Mouse (Mus musculus): ENCODE results near the gene Myo18b.

DNA sequence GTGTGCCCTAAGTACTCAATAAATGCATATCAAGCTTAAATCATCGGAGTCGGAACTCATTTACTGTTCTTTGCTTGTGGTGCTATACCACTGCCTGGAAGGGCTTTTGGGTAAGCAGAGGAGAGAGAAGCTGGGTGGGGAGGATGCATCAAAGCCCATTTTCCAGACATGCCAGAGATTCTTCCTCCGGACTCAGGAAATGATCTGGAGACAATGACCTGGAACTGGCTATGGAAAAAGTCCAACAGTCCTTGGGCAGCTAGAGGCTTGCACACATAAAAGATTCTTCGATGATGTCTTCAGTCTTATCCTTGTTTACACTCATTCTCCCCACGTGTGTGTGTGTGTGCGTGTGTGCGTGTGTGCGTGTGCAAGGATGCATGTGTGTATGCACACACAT, 39.3 kb upstream of the Myo18b start:
- TF ChIP-seq HCFC1 (IDR thresholded peaks at IDR 0.05; ENCODE audit: borderline replicate concordance, insufficient read depth, low read length) (no peak), ZNF384 (IDR thresholded peaks at IDR 0.05; ENCODE audit: low read depth, low read length) (no peak), CHD2 (IDR thresholded peaks at IDR 0.05; ENCODE audit: low read depth, low read length) (no peak), ZC3H11A (IDR thresholded peaks at IDR 0.05; ENCODE audit: borderline replicate concordance, low read depth, low read length) (no peak)

Measured in ES-E14 (cell line).